Mouse (Mus musculus) heart, postnatal 0 days (tissue): Measurements from ENCODE around the gene Tmem86a. TPM values are rescaled to one million over a fixed set of nuclear protein-coding genes. Genes with fewer than 3 reads are reported as not detected.
A peak's percentile ranks its signal among the peaks of the same experiment; 100 is the strongest.

Source experiments
- ATAC-seq: fragments of 200-750 bp; cut with Nextera tagmentation; 2 replicates; pipeline ENCODE4 v1.8.0; 2017; ENCODE audit warnings: low read depth, moderate number of reproducible peaks, moderate library complexity; ENCODE audit not compliant: insufficient read depth
- DNase-seq: peaks from one replicate; pipeline ENCODE4 v3.0.0-alpha.2; 2016; ENCODE audit warnings: low spot score
- H3K27ac ChIP-seq: fragments of 300-500 bp; sonication (generic); 2 replicates; pipeline ENCODE4 v1.5.1; 2014; ENCODE audit warnings: low read depth, mild to moderate bottlenecking
- H3K27me3 ChIP-seq: fragments of 300-500 bp; sonication (generic); 2 replicates; pipeline ENCODE4 v1.6.1; 2014; ENCODE audit warnings: low read length, mixed read lengths; ENCODE audit not compliant: control insufficient read depth, insufficient read depth
- H3K36me3 ChIP-seq: fragments of 300-500 bp; sonication (generic); replicated peaks from 2 replicates; pipeline ENCODE4 v1.6.1; 2014; ENCODE audit warnings: low read length, mixed read lengths; ENCODE audit not compliant: control insufficient read depth, insufficient read depth
- H3K4me1 ChIP-seq: fragments of 300-500 bp; sonication (generic); 2 replicates; pipeline ENCODE4 v1.6.1; 2014; ENCODE audit warnings: antibody characterized with exemption; ENCODE audit not compliant: control insufficient read depth, insufficient read depth
- H3K4me2 ChIP-seq: fragments of 300-500 bp; sonication (generic); 2 replicates; pipeline ENCODE4 v1.6.1; 2014; ENCODE audit warnings: low read depth, mild to moderate bottlenecking, low read length, moderate library complexity
- H3K4me3 ChIP-seq: fragments of 300-500 bp; sonication (generic); 2 replicates; pipeline ENCODE4 v1.5.1; 2014; ENCODE audit warnings: low read depth, low read length
- H3K9ac ChIP-seq: fragments of 300-500 bp; sonication (generic); replicated peaks from 2 replicates; pipeline ENCODE4 v1.6.1; 2014; ENCODE audit warnings: low read depth, low read length, mixed read lengths
- H3K9me3 ChIP-seq: fragments of 300-500 bp; sonication (generic); replicated peaks from 2 replicates; pipeline ENCODE4 v1.6.1; 2016; ENCODE audit warnings: low read length; ENCODE audit not compliant: control insufficient read depth
- CTCF ChIP-seq: IDR thresholded peaks from 2 replicates; pipeline ENCODE4 v1.5.1; 2016; ENCODE audit warnings: antibody characterized with exemption, control low read depth, low read depth
- EP300 ChIP-seq: IDR thresholded peaks from 2 replicates; pipeline ENCODE4 v1.6.1; 2016; ENCODE audit warnings: antibody characterized with exemption, low read depth
- WGBS: fragments of 180-500 bp; shearing (Covaris S2); extraction: QIAGEN DNeasy Blood & Tissue Kit; methylation state at CpG from one replicate; pipeline ENCODE4 v1.1.7; 2014; 5-methylcytosine and 5-hydroxymethylcytosine counted together
- polyA plus RNA-seq: library from polyadenylated mRNA; unstranded; fragments of >200 nt; fragmentation: Nextera tagmentation; extraction: Ambion mirVana; gene quantifications from 2 replicates; pipeline ENCODE4 v1.2.1, GENCODE M21; 2015
- total RNA-seq: library from RNA; depleted of rRNA; stranded (reverse); fragments of >200 nt; gene quantifications from 2 replicates; pipeline ENCODE4 v1.2.3, GENCODE M21; 2014; ENCODE audit warnings: low replicate concordance

Tmem86a gene
- total and polyA plus RNA-seq, 2 experiments from 2014 or later = 18.5 to 32.0 TPM

DNA sequence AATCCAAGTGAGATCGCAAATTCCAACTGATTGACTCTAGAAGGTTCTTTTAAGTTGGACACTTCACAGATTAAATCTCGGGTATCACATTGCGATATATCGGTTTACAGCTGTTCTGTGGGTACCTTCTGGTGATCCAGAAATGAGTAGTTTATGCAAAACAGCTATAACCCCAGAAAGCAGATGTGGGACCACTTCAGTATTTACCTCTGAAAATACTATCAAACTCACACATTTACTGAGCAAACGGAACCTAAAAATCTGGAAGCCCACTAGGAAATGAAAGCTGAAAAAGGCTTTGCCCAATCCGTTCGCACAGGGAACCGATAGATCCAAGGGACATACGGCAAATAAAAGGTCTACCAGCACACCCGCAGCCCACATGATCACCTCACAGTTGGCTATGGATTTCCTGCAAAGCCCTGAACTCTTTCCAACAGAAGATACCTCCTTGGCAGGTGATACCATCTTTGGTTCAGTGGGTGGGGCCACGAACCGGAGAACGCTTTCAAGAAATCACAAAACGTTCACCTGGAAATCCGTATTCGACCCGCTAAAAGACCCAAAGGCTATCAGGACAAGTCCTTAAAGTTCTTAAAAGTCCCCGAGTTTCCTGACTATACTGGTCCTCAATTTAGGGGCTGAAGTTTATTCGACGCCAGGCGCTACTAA, 43.2 kb upstream of the Tmem86a start:
- no peaks in the 10 kb centered on the region for H3K9me3 ChIP-seq
- no peak for DNase-seq
- no peaks in the 10 kb centered on the region for H3K27me3 ChIP-seq
- H3K27ac ChIP-seq = peak overlapping the region; percentile 95
- 15% methylated on average over 21 of the region's 21 CpGs for WGBS
- no peaks in the 10 kb centered on the region for H3K36me3 ChIP-seq
- no peak for ATAC-seq
- TF ChIP-seq EP300 (no peak), CTCF (no peak)
- peaks cover 26% of the 10 kb centered on the region for H3K4me1 ChIP-seq
- H3K4me3 ChIP-seq = peak overlapping the region; percentile 79
- H3K4me2 ChIP-seq = peak overlapping the region; percentile 83
- H3K9ac ChIP-seq = peak overlapping the region; percentile 75

DNA sequence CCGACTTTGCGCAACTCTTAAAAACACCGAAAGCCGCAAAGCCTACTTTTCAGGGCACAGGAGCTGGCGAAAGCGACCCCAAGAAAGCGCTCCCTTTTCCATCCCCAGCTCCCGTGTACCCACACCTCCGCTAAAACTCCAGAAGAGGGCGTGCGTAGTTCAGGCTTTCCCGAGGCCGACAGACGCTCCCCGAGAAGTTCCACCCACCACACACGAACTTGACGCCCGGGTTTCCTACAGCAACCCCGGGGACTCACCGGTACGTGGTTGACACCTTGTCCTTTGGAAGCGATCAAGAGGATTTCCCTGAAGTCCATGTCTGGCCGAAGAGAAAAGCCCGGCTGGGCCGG, 42.6 kb upstream of the Tmem86a start:
- peaks cover 26% of the 10 kb centered on the region for H3K4me1 ChIP-seq
- no peaks in the 10 kb centered on the region for H3K9me3 ChIP-seq
- peak overlapping the region; percentile 75 for H3K9ac ChIP-seq
- DNase-seq (peak; percentile 84), ATAC-seq (peak; percentile 58)
- H3K27ac ChIP-seq = peak overlapping the region; percentile 95
- H3K4me2 ChIP-seq = peak overlapping the region; percentile 83
- TF ChIP-seq CTCF (peak; percentile 49), EP300 (no peak)
- WGBS = under 1% methylated on average over 25 of the region's 25 CpGs
- no peaks in the 10 kb centered on the region for H3K27me3 ChIP-seq
- no peaks in the 10 kb centered on the region for H3K36me3 ChIP-seq
- peak overlapping the region; percentile 79 for H3K4me3 ChIP-seq

DNA sequence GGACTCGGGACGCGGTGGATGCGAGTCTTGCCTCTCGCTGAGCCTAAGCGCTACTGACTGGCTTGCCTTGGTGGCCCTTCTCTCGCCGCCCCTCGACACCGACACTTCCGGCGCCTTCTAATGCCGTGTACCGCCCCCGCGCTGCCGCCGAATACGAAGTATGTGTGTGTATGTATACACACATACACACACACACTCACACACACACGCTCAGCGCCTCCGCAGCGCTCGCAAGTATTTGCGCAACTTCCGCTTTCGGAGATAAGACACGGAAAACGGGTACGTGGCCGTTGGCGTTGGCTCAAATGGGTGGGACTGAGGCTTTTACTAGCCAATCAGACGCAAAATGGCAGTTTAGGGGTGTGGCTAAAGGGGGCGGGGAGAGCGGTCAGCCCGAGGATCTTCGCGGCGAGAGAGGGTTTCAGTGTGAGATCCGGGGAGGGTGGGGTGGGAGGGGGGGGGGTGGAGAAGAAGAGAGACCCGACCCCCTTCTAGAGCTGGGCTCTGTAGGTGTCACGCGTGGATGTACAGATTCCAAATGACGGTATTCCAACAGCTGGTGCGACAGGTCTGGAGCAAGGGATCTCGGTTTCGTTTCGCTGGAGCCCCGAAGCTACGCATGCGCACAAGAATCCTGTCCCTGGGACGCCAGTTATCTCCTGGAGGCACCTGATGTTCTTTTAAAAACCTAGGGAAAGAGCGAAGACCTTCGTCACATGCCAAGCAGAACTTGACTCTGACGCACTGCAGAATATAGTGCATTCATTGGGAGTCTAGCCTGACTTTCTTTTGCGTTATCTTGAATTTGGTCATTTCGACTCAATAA, 42.0 kb upstream of the Tmem86a start, which contains the start of gene Spty2d1:
TSS of gene Spty2d1 (minus strand) at position 244 of the 826 bp plus-strand sequence.
- Histone ChIP-seq H3K36me3 (no peaks in the 10 kb centered on the region), H3K9ac (peak within 1 kb of the TSS; percentile 75), H3K4me1 (peaks cover 23% of the 10 kb centered on the region), H3K27ac (peak within 1 kb of the TSS; percentile 95), H3K9me3 (no peaks in the 10 kb centered on the region), H3K4me3 (peak within 1 kb of the TSS; percentile 79), H3K27me3 (no peaks in the 10 kb centered on the region), H3K4me2 (peak within 1 kb of the TSS; percentile 87)
- WGBS = under 1% methylated on average over 57 of the region's 57 CpGs
- TF ChIP-seq EP300 = peak; percentile 79
- TF ChIP-seq CTCF = no peak
- DNase-seq = peak; percentile 96
- peak; percentile 92 for ATAC-seq

DNA sequence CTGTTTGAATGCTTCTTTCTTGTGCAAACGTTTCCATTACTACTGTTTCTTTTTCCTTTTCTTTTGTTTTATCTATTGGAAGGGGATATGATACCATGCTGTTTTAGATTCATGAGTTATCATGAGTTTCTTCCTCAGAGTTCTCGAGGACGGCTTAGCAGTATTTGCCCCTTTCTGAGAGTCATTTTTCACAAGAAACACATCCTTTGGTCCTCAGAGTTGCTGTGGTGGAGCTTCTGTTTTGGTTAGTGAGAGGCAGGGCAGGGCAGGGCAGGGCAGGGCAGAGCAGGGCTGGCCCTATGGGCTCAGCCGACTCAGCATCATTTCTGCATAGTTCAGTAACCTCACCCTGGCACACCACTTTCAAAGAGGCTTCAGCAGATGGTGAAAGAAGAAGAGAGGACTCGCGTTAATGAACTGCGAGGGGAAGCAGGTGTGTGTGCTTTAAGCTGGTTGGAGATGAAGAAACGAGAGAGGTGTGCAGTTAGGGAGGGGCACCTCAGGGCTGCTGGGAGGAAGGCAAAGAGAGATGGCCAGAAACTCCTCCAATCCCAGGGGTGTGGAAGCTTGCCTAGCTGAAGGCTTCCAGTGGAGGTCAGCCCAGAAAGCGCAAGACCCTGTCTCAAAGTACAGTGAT, 37.2 kb upstream of the Tmem86a start:
- Histone ChIP-seq H3K27ac (peak overlapping the region; percentile 54), H3K9ac (no peak overlapping the region), H3K4me1 (peaks cover 24% of the 10 kb centered on the region), H3K4me2 (no peak overlapping the region), H3K36me3 (no peaks in the 10 kb centered on the region), H3K27me3 (no peaks in the 10 kb centered on the region), H3K4me3 (no peak overlapping the region), H3K9me3 (no peaks in the 10 kb centered on the region)
- no peak for ATAC-seq
- WGBS = 39% methylated on average over 9 of the region's 9 CpGs
- no peak for TF ChIP-seq EP300
- TF ChIP-seq CTCF = no peak
- DNase-seq = no peak

DNA sequence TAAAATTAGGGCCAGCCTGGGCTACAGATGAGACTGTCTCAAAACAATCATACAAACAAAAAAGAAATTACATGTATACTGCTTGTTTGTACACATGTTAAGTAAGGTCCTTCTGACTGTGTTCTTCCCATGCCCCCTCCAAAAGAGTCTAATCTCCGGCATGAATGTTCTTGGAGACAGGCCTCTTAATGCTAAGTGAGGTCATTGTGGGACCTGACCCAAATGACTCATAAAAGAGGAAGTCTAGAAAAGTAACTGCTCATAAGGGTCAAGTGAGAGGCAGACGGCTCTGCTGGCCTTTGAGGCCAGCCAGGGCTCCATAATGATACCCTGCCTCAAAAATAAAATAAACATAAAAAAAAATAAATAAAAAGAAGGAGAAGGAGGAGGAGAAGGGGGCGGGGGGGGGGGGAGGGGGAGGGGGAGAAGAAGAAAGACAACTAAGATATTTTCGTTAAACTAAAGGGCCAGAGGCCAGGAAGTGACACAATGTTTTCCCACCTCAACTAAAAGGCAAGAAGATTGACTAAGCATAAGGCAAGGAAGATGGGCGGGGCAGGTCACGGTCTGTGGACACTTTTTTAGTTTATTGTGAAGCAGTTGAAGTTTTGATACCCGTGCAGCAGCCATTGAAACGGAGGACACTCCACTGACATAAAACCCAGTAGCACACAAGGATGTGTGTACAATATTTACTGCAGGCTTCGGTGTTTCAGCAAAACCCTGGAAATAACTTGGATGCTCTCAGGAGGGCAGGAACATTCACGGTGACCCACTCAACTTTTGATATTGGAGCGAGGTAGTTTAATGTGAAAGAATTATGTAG, 35.6 kb upstream of the Tmem86a start:
- no peak overlapping the region for H3K4me3 ChIP-seq
- H3K4me2 ChIP-seq = peak overlapping the region; percentile 41
- ATAC-seq (peak; percentile 48; the same call in 1 of the 2 replicates), DNase-seq (peak; percentile 80)
- no peaks in the 10 kb centered on the region for H3K9me3 ChIP-seq
- H3K27me3 ChIP-seq = no peaks in the 10 kb centered on the region
- TF ChIP-seq EP300 (no peak), CTCF (no peak)
- 37% methylated on average over 11 of the region's 11 CpGs for WGBS
- H3K36me3 ChIP-seq = no peaks in the 10 kb centered on the region
- H3K4me1 ChIP-seq = peaks cover 18% of the 10 kb centered on the region
- peak overlapping the region; percentile 20 for H3K9ac ChIP-seq
- H3K27ac ChIP-seq = peak overlapping the region; percentile 90
